Mouse (Mus musculus): Measurements from ENCODE around the gene Lrmda.

DNA sequence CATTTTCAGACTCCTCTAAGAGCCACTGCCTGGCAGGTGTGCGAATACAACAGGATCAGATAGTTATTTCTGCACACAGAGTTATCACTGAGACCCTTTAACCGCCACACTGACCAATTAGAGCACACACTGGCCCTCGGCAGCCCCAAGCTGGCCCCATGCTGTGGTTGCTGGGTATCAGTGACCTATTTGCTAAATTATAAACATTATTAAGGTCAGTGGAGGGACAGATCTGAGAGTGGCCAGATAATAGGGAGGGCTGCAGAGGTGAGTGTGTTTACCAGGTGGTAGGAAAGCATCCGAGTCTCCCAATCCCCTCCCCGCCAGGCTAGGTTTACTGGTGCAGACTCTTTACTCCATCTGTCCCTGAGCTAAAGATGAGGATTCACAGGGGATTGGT lies 553.0 kb downstream of the Lrmda start:
- no peak for TF ChIP-seq CTCF (IDR thresholded peaks at IDR 0.05; ENCODE audit: extremely low read depth, insufficient read depth, low read length)
- no peak for TF ChIP-seq POLR2A (IDR thresholded peaks at IDR 0.05; ENCODE audit: extremely low read depth, insufficient read depth, low read length)
